Mouse (Mus musculus) frontal cortex, postnatal 36 days (tissue): ENCODE measurements around the gene Gstm1.
"Not testable (repeated sequence)": the region's sequence is repeated elsewhere in the genome, so short reads cannot be mapped to it uniquely, and the experiment has no call there.

Experiments
- DNase-seq, 2 experiments: peaks; one replicate each; pipeline ENCODE4 v3.0.0; 2022; ENCODE audit warnings: low spot score in 2 of 2

The Gstm1 gene

DNA sequence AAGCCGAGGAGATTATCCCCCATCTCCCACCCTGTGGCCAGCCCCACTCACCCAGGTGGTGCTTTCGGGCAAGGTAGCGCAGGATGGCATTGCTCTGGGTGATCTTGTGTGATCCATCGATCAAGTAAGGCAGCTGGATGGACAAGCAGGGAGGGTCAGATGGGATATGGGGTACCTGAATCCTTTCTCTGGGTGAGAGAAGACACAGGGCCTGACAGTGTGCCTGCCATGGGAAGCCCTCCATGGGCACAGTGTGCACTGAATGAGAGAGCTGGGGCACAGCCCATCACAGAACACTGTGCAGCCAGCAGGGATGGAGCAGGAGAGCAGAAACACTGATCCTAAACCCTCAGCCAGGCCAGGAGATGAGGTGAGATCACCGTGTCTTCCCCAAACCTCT lies 1.3 kb downstream of the Gstm1 start:
- DNase-seq = not testable (repeated sequence)

DNA sequence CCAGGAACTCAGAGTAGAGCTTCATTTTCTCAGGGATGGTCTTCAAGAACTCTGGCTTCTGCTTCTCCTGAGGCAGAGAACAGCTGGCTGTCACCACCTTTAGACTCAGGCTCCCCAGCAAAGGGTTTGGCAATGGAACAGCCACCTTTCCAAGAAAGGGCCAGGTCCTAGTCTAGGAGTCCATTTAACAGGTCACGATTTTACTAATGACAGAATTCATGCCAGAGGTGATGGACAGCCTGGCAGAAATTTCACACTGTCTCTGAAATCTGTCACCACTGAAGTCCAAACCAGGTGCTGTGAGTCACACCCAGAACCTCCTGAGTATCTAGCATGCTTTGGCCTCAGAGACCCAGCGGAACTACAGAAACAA lies 2.8 kb downstream of the Gstm1 start:
- no peak for DNase-seq

DNA sequence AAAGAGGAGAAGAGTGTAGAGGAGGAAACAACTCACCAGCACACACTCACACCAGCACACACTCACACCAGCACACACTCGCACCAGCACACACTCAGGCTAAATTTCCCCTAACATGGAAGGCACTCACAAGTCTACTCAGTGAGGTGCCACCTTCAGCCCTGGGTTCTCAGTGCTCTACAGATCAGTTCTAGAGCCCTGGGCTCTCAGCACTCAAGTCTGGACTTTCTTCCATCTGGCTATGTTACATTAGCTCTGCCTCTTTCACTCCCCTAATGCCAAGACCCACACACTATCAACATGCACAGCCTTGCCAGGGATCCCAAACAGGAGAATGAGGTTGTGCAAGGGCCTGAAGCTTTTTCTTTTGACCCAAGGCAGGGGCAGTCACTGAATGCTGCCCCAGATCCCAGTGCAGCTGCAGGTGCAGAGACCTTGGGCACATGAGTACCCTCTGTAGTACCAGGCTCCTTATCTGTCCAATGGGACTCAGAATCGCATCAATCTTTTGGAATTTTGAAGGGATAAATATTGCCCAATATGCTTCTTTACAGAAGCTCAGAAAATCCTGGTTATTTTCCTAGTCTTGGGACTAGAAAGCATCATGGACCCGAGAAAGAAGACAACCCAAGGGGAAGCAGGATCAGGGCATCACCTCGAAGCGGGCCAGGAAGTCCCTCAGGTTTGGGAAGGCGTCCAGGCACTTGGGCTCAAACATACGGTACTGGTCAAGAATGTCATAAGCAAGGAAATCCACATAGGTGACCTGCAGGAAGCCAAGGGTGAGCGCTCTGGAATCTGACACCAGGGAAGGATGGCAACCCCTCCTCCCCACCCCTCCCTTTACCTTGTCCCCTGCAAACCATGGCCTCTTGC lies 3.4 kb downstream of the Gstm1 start:
- DNase-seq = no peak

DNA sequence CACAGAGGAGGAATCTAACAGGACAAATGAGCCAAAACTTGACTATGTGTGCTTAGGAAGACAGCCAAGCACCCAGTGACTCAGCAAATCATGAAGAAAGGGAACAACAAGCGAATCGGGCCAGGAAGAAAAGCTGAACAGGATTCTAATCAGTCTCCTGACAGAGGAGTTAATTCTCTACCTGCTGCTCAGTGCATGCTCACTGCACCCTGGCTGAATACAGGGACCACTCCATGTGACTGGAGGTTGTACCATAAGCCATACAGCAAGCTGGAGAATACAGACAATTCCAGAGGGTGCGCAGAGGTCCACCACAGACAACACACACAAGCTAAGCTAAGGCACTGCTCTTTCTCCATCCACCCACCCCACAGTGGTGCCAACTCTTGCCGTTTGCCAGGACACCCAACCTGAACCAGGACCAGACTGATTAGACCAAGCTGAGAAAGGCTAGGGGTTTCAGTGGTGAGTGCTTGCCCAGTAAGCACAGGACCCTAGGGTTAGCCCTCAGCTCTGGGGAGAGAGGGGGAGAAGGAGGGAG lies 4.4 kb downstream of the Gstm1 start:
- peak; percentile 63 to 80 for DNase-seq

DNA sequence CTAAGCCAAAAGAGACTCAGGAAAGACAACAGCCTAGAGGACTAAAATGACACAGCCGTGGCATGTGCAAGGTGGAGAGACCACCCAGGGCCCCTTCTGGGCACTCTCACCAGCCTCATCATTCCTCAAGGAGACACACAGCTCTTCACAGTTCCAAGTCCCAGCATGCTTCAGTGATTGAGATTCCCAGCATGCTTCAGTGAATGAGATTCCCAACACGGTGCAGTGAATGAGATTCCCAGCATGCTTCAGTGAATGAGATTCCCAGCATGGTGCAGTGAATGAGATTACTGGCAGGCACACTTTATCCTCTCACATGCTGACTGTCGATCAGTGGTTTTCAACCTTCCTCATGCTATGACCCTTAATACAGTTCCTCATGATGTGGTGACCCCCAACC lies 6.2 kb downstream of the Gstm1 start:
- DNase-seq = no peak

DNA sequence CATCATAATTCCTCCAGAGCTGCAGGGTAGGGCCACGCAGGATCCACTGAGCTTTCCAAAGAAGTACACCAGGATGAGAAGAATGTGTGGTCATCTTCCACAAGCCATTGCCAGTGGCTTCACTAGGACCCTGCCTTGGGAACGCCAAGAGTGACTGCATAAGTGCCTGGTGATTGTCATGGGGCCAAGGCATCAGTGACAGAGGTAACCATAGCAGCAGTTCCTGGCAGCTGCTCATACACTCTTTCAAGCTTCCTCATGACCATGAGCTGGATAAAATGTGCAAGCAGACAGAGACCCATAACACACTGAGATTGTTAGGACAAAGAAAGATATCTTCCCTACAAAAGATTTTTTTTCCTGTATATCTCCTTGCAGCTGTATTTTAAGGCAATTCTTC lies 7.5 kb downstream of the Gstm1 start:
- DNase-seq = peak in 1 of 2 experiments; percentile 24

DNA sequence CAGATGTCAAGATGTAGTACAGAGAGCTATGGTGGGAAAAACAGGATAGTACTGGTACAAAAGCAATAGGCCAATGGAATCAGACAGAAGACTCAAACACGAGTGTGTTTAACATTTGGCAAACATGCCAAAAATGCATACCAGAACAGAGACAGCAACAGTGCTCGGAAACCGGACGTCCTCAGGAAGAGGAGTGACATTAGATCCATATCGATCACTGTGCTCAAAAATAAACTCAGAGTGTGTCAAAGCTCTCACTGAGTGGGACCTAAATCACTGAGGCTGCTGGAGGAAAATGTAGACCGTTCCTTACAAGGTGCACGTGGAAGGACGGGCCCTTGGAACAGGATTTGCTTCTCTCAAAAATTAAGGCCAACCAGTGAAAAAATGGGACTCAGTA lies 15.8 kb downstream of the Gstm1 start:
- DNase-seq = no peak

DNA sequence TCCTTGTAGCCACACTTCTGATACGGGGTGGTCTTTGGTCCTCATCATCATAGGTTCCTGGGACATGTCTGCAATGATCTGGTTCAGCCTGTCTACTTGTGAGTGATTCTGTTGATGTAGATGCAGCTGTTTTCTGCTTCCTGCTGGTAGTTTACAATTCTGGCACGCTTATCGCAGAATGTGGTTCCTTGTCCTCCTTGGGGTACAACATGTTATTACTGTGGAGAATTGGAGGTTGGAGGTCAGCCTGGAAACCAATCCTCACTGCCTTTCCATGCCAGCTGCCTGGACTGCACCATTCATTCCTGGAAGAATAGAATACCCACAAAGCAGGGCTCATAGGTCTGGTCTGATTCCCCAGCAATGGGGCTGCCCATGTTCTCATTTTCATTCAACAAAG lies 18.3 kb downstream of the Gstm1 start:
- no peak for DNase-seq

DNA sequence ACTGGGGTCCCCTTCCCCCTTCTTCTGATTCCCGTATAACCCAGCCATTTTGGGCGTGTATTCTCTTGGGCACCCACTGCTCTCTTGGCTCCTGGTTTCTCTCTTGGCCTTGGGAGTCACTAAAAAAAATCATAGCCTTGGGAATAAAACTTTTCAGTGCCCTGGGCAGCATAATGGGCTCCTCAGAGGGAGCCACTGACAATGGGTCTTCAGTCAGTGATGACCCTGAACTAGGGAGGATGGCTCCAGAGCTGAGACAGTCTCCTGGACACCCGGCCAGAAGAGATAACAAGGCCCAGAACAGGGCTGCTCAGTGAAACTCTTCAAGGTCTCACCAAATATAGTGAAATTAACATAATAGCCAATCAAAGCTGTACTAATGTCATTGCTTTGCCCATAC lies 19.2 kb downstream of the Gstm1 start:
- no peak for DNase-seq

DNA sequence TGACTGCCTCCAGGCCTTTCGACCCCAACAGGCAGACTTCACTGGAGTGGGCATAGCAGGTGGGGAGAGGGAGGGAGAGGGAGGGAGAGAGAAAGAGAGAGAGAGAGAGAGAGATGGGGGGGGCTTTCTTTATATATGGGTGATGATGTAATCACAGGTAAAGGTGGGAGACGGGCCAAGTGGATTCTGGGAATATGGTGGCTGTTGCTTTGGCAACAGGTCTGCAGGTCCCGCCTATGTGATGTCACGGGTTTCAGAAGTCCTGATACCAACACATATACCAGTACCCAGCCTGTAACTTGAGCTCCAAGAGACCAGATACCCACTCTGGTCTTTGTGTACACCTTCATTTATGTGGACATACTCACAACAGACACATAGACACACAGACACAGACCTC lies 21.2 kb downstream of the Gstm1 start:
- DNase-seq = no peak

DNA sequence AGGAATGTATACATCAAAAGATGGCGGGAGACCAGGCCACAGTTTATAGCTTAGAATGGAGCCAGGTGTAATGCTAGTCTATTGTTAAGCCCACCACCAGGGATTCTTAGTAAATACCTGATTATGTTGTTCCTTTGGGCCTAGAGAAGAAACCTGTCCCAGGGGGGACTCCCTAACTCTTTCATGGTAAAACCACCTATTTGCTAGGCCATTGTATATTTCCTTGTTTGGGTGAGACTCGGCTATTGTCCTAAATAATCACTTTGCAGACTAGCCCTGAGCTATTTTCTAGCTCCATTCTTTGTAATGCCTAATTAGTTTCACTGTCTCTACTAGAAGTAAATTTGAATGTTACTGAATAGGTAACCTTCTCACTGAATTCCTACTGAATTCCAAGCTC lies 21.8 kb downstream of the Gstm1 start:
- not testable (repeated sequence) for DNase-seq

DNA sequence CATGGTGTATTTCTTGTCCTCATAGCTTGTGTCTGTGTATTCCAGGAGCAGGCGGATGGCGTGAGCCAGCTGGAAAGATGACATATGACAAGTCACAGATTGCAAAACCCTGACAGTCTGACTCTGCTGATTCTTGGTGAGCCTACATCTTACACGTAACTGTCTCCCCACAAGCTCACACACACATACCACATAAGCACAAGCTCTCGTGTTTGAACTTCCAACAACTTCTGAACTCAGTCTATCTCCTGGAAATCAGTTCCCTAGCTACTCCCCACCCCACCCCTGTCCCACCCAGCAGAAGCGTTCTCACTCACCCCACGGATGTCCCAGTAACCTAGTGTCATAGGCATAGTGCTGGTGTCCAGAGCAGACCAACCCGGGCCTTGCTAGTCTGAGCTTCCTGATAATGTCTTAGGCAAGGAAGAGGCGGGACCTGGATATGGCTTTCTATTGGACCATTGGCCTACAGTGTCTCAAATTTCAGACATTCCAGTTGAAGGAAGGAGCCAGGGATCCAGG lies 31.7 kb downstream of the Gstm1 start, which contains the start of gene Gstm2:
Gene Gstm2, minus strand, starts transcription at position 413 of the 522 bp plus-strand sequence.
- no peak for DNase-seq

DNA sequence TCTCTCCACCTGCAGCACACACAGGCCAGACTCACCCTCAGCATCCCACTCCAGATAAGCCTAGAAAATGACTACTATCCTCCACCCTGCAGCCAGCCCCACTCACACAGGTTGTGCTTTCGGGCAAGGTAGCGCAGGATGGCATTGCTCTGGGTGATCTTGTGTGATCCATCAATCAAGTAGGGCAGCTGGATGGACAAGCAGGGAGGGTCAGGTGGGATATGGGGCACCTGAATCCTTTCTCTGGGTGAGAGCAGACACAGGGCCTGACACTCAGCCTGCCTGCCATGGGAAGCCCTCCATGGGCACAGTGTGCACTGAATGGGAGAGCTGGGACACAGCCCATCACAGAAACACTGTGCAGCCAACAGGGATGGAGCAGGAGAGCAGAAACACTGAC lies 32.6 kb downstream of the Gstm1 start:
- DNase-seq = not testable (repeated sequence)

DNA sequence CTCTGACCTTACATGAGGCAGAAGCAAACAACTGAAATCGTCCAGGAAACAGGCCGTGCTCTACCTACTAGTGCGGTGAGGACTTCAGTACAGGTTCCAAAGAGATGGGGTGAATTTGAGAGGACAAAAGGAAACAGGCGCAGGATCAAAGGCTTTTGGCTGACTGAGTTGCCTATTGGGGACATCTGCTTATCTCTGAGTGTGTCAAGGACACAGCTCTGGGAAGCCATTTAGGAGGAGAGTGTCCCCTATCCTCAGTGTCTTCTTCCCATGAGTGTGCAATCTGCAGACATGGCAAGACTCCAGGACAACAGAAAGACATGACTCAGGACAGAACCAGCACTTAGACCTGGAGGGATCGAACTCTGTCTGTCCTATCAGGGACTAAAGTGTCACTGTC lies 33.3 kb downstream of the Gstm1 start:
- no peak for DNase-seq

DNA sequence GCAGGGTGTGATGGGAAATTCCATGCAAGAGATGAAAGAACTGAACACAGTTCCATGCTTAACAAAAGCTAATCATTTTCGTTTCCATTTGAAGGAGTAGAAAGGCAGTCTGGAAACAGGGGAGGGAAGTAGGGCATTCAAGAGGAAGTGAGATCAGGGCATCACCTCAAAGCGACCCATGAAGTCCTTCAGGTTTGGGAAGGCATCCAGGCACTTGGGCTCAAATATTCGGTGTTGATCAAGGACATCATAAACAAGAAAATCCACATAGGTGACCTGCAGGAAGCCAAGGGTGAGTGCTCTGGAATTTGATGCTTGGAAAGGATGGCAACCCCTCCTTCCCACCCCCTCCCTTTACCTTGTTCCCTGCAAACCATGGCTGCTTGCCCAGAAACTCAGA lies 34.0 kb downstream of the Gstm1 start:
- DNase-seq = no peak

DNA sequence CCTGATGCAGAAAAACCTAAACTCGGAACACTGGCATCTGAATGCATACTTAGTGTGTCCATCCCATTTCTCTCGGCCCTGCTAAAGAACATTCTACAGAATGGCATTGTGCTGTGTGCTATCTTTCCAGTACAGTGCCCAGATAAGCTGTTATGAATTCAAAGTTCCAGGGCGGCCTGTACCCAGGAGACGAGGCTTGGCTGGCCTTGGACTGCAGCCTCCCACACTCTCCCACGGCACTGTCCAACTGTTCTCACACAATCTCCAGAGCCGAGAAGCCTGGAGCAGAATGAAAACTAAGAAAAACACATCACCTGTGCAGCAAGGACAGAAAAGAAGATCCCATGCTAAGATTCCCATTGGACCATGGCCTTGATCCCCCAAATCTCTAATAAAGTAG lies 35.0 kb downstream of the Gstm1 start:
- DNase-seq = no peak

DNA sequence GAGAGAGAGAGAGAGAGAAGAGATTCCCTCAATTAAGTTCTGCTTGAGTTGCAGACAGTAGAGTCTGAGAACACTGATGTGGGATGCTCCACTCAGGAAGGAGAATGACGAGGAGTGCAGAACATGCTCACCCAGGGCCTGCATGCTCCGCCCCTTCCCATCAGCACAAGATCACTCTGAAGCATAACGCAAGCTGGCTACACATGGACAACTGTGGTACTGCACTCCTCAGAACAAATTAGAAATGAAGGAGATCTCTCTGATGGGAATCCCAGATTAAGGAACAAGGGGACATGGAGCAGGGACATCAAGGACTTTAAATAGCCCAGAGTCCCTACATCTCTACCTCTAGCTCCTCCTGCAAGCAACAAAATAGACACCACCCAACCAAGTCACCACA lies 36.5 kb downstream of the Gstm1 start:
- no peak for DNase-seq

DNA sequence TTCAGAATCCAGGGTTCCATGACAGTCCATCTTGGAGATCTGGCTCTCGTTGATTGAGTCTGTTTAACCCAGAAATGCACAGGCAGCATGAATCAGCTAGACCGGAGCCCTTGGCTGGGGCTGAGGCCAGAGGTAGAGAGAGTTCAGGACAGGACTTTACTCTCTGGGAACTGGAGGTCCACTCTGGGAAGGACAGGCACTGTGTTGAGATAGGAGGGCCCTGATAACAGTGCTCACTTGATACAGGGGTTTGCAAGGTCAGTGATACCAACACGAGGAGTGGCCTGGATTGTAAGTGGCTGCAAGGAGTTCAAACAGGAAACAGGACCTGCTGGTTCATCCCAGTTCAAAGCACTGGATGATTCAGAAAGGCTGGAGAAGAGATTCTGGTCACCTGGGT lies 40.1 kb downstream of the Gstm1 start:
- DNase-seq = no peak

DNA sequence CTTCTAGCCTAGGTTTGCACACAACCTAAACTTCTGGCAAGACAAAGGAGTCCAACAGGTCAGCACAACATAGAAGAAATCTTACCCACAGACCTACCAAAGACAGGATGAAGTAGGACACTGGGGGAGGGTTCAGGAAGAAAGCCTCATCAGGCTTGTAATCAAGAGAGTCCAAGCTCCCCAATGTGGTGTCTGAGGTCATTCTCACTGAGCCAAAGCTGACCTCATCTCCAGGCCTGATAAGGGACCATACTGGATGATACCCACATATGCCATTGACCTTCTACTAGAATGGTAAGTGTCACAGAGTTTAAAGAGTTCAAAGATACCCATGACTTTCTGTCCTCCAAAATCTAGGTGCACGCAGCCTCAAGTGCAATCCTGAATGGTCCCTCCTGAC lies 43.5 kb downstream of the Gstm1 start:
- no peak for DNase-seq

DNA sequence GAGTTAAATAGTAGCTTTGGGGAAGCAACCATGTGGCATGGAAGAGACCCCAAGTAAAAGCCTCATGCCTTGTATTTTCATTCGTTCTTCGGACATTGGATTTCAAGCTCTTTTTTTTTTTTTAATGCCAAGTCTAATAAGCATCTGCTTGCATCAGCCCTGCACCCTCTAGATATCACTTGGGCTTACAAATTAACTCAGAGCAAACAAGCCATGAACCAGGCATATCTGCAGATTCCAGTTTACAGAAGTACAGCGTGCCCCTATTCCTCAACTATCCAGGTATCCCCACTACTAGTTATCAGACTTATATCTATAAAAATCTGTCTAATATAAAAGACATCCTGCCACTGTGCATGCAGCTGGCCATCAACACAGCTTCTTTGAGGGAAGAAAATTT lies 45.7 kb downstream of the Gstm1 start:
- no peak for DNase-seq

DNA sequence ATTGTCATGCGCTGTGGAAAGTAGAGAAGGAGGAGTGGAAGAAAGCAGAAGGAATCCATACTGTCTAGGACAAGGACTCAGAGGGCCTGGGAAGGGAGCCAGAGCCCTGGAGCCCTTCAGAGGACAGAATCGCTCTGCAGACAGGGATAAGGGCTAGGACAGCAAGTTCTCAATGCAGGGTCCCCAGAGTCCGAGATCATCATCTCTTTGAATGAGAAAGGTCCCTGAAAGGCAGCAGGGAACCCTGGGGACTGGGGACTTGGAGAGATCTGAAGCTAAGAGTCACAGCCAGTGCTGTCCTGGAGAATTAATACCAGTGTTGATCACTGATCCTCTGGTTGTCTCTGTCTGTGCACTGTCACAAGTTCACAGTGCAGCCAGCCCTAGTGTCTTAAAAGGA lies 46.7 kb downstream of the Gstm1 start:
- DNase-seq = not testable (repeated sequence)

DNA sequence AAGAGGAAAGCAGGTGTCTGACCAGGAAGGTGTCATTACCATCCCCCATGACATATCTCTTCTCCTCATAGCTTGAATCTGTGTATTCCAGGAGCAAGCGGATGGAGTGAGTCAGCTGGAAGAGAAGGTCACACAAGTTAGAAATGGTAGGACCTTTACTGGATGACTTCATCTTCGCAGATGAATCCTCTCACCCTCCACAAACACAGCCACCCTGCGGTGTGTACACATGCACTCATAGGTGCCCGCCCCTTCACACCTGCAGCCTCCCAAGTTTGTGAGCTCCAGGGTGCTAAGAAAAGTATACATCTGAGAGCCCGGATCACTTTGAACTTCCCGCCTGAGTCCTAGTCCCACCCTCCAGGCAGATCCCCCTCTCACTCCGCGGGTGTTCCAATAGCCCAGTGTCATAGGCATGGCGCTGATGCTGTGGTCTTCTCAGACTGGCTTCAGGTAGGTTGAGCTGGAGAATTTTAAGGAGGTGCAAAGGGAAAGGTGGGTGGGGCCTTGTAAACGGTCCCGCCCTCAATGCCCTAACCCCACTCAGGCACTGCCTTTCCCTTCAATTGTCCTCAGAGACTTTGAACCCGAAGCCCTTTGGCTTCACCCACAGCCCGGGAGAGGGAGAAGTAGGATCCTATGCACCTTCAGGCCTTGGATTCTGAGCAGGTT lies 48.9 kb downstream of the Gstm1 start, which contains the start of gene Gstm3:
Gene Gstm3, minus strand, starts transcription at position 560 of the 672 bp plus-strand sequence.
- DNase-seq = no peak

DNA sequence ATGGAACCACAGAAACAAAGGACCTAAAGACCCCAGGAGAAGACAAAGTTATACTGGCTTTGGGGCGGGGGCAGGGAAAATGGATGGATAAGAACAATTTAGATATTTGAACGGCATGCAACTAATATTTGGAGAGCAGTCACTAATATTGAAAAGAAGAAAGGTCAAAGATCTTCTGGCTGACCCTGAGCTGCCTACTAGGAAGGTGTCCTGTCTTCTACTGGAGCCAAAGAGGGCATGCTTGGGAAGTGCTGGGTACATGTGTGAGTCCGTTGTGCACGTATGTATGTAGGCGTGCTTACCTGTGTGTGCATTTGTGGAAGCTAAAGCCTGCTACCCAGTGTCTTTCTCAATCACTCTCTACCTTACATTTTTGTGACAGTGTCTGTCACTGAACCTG lies 51.1 kb downstream of the Gstm1 start:
- no peak for DNase-seq
